Mouse (Mus musculus): ENCODE results near the gene S1pr3.

S1pr3 gene

GRCm38 (mm10) chr13:51405731-51406320 is 2.6 kb upstream of the S1pr3 start:
- DNase-seq (ENCODE audit: low spot score in 2 of 2), result no peak

- DNase-seq (ENCODE audit: low spot score in 2 of 2), result no peak
These were observed 760 bp upstream of the S1pr3 start for GRCm38 (mm10) chr13:51407541-51408217.

- DNase-seq (ENCODE audit: low spot score in 2 of 2), result no peak
These were observed 1.6 kb downstream of the S1pr3 start for GRCm38 (mm10) chr13:51409936-51410481.

GRCm38 (mm10) chr13:51411243-51411642 is 2.8 kb downstream of the S1pr3 start:
- no peak for DNase-seq (ENCODE audit: low spot score in 2 of 2)

- no peak for DNase-seq (ENCODE audit: low spot score in 2 of 2)
These were observed 3.4 kb downstream of the S1pr3 start for GRCm38 (mm10) chr13:51411696-51412430.

- DNase-seq (ENCODE audit: low spot score in 2 of 2), result no peak
These were observed 5.0 kb downstream of the S1pr3 start for GRCm38 (mm10) chr13:51413461-51413860.

- peak in 1 of 2 experiments; percentile 28 for DNase-seq (ENCODE audit: low spot score in 2 of 2)
These were observed 8.3 kb downstream of the S1pr3 start for GRCm38 (mm10) chr13:51416727-51417126.

- DNase-seq (ENCODE audit: low spot score in 2 of 2), result no peak
These were observed 9.4 kb downstream of the S1pr3 start for GRCm38 (mm10) chr13:51417796-51418195.

GRCm38 (mm10) chr13:51418268-51418941 is 10.0 kb downstream of the S1pr3 start:
- DNase-seq (ENCODE audit: low spot score in 2 of 2), result peak; percentile 78 to 97

- DNase-seq (ENCODE audit: low spot score in 2 of 2), result no peak
These were observed 10.6 kb downstream of the S1pr3 start for GRCm38 (mm10) chr13:51418942-51419451.

- DNase-seq (ENCODE audit: low spot score in 2 of 2), result no peak
These were observed 11.1 kb downstream of the S1pr3 start for GRCm38 (mm10) chr13:51419501-51419900.

- peak in 1 of 2 experiments; percentile 52 for DNase-seq (ENCODE audit: low spot score in 2 of 2)
These were observed 12.4 kb downstream of the S1pr3 start for GRCm38 (mm10) chr13:51420861-51421260.

- DNase-seq (ENCODE audit: low spot score in 2 of 2), result no peak
These were observed 15.2 kb downstream of the S1pr3 start for GRCm38 (mm10) chr13:51423647-51424046.

GRCm38 (mm10) chr13:51424647-51425046 is 16.2 kb downstream of the S1pr3 start:
- peak in 1 of 2 experiments; percentile 57 for DNase-seq (ENCODE audit: low spot score in 2 of 2)

- no peak for DNase-seq (ENCODE audit: low spot score in 2 of 2)
These were observed 17.4 kb downstream of the S1pr3 start for GRCm38 (mm10) chr13:51425662-51426443.

GRCm38 (mm10) chr13:51433371-51433770 is 24.9 kb downstream of the S1pr3 start:
- DNase-seq (ENCODE audit: low spot score in 2 of 2), result no peak

- peak in 1 of 2 experiments; percentile 52 for DNase-seq (ENCODE audit: low spot score in 2 of 2)
These were observed 26.0 kb downstream of the S1pr3 start for GRCm38 (mm10) chr13:51434460-51434859.

- DNase-seq (ENCODE audit: low spot score in 2 of 2), result no peak
These were observed 26.7 kb downstream of the S1pr3 start for GRCm38 (mm10) chr13:51435146-51435545.

GRCm38 (mm10) chr13:51437105-51438085 is 29.0 kb downstream of the S1pr3 start:
- no peak for DNase-seq (ENCODE audit: low spot score in 2 of 2)

- DNase-seq (ENCODE audit: low spot score in 2 of 2), result no peak
These were observed 34.5 kb downstream of the S1pr3 start for GRCm38 (mm10) chr13:51442922-51443321.

Data from left cerebral cortex, adult 9 months (tissue).